Mouse (Mus musculus) frontal cortex, postnatal 10 days (tissue): ENCODE measurements around the gene Zfp943.

Experiments used
- DNase-seq, 2 experiments: peaks; one replicate each; pipeline ENCODE4 v3.0.0; 2022; ENCODE audit warnings: low spot score in 2 of 2, mixed read lengths in 1 of 2

The Zfp943 gene

GRCm38 (mm10) chr17:21962107-21962907 is at the start of gene Zfp943, which contains the start of gene Zfp942:
Gene Zfp943 (plus strand): TSS chr17:21962552.
Gene Zfp942 (minus strand): TSS chr17:21962464.
- peak; percentile 42 to 74 for DNase-seq

- no peak for DNase-seq
Observed at GRCm38 (mm10) chr17:21963302-21963701, 950 bp downstream of the Zfp943 start.

- DNase-seq = peak in 1 of 2 experiments; percentile 10
Observed at GRCm38 (mm10) chr17:22035594-22035993, 73.2 kb downstream of the Zfp943 start.

- DNase-seq = no peak
Observed at GRCm38 (mm10) chr17:22049403-22049802, 87.1 kb downstream of the Zfp943 start.

- DNase-seq = no peak
Observed at GRCm38 (mm10) chr17:22053211-22053610, 90.9 kb downstream of the Zfp943 start.

- DNase-seq = peak; percentile 48 to 74
Observed at GRCm38 (mm10) chr17:22081031-22081631, 118.8 kb downstream of the Zfp943 start.

- DNase-seq = peak in 1 of 2 experiments; percentile 22
Observed at GRCm38 (mm10) chr17:22083224-22083623, 120.9 kb downstream of the Zfp943 start.

- no peak for DNase-seq
Observed at GRCm38 (mm10) chr17:22118770-22119169, 156.4 kb downstream of the Zfp943 start.
